Mouse (Mus musculus): ENCODE results near the gene Agxt. TPM values are rescaled to one million over a fixed set of nuclear protein-coding genes. Genes with fewer than 3 reads are reported as not detected.

Agxt gene
- polyA plus RNA-seq, 1 experiment from 2014 or later: 0.50 TPM

DNA sequence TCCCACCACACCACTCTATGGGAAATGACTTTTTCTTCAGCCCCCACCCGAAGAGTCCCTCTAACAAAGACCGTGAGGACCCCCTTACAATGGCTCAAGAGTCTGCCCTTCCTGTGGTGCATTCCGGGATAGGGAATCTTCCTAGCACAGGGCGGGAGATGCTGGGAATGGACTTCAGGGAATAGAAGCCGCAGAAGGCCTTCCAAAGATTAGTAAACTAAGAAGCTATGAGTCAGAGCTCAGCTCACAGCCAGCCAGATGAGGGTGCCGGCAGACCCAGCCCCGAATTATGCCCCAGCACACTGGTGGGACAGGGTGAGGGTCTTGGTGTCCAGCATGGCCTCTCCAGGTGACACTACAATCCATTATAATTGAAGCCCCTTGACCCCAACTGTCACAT lies 47.2 kb downstream of the Agxt start:
- WGBS: 83% methylated on average over 7 of the region's 7 CpGs
- H3K27ac ChIP-seq: no peak overlapping the region
- H3K27me3 ChIP-seq (ENCODE audit: insufficient read depth, poor library complexity, severe bottlenecking): peaks cover 85% of the 10 kb centered on the region
- H3K9me3 ChIP-seq: no peaks in the 10 kb centered on the region
- H3K4me3 ChIP-seq: no peak overlapping the region
- no peaks in the 10 kb centered on the region for H3K36me3 ChIP-seq
- H3K4me1 ChIP-seq: peaks cover 19% of the 10 kb centered on the region
- DNase-seq (ENCODE audit: low spot score): no peak

GRCm38 (mm10) chr1:93184071-93184828 lies 49.2 kb downstream of the Agxt start:
- no peak for DNase-seq (ENCODE audit: low spot score)
- H3K36me3 ChIP-seq: no peaks in the 10 kb centered on the region
- no peak overlapping the region for H3K4me3 ChIP-seq
- peaks cover 13% of the 10 kb centered on the region for H3K4me1 ChIP-seq
- H3K27ac ChIP-seq: no peak overlapping the region
- no peaks in the 10 kb centered on the region for H3K9me3 ChIP-seq
- 77% methylated on average over 14 of the region's 14 CpGs for WGBS
- H3K27me3 ChIP-seq (ENCODE audit: insufficient read depth, poor library complexity, severe bottlenecking): peaks cover 86% of the 10 kb centered on the region

GRCm38 (mm10) chr1:93190726-93191305 lies 55.8 kb downstream of the Agxt start:
- Histone ChIP-seq H3K27ac (no peak overlapping the region), H3K36me3 (no peaks in the 10 kb centered on the region), H3K4me1 (peaks cover 8% of the 10 kb centered on the region), H3K9me3 (0 out of 2 replicates have a peak, but pooled peaks cover 5% of the 10 kb centered on the region), H3K27me3 (ENCODE audit: insufficient read depth, poor library complexity, severe bottlenecking) (peaks cover 80% of the 10 kb centered on the region), H3K4me3 (no peak overlapping the region)
- WGBS: 9% methylated on average over 14 of the region's 17 CpGs
- DNase-seq (ENCODE audit: low spot score): no peak

- no peak for DNase-seq (ENCODE audit: low spot score)
- peaks cover 45% of the 10 kb centered on the region for H3K27me3 ChIP-seq (ENCODE audit: insufficient read depth, poor library complexity, severe bottlenecking)
- H3K27ac ChIP-seq: no peak overlapping the region
- peaks cover 8% of the 10 kb centered on the region for H3K4me1 ChIP-seq
- no peaks in the 10 kb centered on the region for H3K36me3 ChIP-seq
- WGBS: 71% methylated on average over 3 of the region's 3 CpGs
- H3K4me3 ChIP-seq: no peak overlapping the region
- H3K9me3 ChIP-seq: peaks cover 5% of the 10 kb centered on the region; the same call in 1 of the 2 replicates
These were observed 59.9 kb downstream of the Agxt start for GRCm38 (mm10) chr1:93194961-93195360.

Other genes starting within 250 kb of the Agxt start
- gene Ankmy1, start 232.3 kb upstream of the Agxt start, polyA plus RNA-seq (2016; fragmentation: Nextera tagmentation; extraction: Ambion mirVana): 0.06 and 0.18 TPM in 2 replicates
- gene Dusp28, start 228.3 kb upstream of the Agxt start, polyA plus RNA-seq (2016; fragmentation: Nextera tagmentation; extraction: Ambion mirVana): 7.6 and 8.6 TPM in 2 replicates
- 25.9 and 30.4 TPM in 2 replicates for gene Rnpepl1, start 224.5 kb upstream of the Agxt start, polyA plus RNA-seq (2016; fragmentation: Nextera tagmentation; extraction: Ambion mirVana)
- gene Capn10, start 200.9 kb upstream of the Agxt start, polyA plus RNA-seq (2016; fragmentation: Nextera tagmentation; extraction: Ambion mirVana): 19.4 and 25.4 TPM in 2 replicates
- gene Gpr35, start 184.4 kb upstream of the Agxt start, polyA plus RNA-seq (2016; fragmentation: Nextera tagmentation; extraction: Ambion mirVana): 0.20 and 0.28 TPM in 2 replicates
- gene Aqp12, start 128.9 kb upstream of the Agxt start, polyA plus RNA-seq (2016; fragmentation: Nextera tagmentation; extraction: Ambion mirVana): not detected in 2 replicates
- gene Kif1a, start 33.3 kb upstream of the Agxt start, polyA plus RNA-seq (2016; fragmentation: Nextera tagmentation; extraction: Ambion mirVana): 5.1 and 5.4 TPM in 2 replicates
- 0.06 and 0.30 TPM in 2 replicates for gene 2310007B03Rik, start 25.7 kb downstream of the Agxt start, polyA plus RNA-seq (2016; fragmentation: Nextera tagmentation; extraction: Ambion mirVana)
- 0.14 and 0.30 TPM in 2 replicates for gene Crocc2, start 33.5 kb downstream of the Agxt start, polyA plus RNA-seq (2016; fragmentation: Nextera tagmentation; extraction: Ambion mirVana)
- gene Sned1, start 100.6 kb downstream of the Agxt start, polyA plus RNA-seq (2016; fragmentation: Nextera tagmentation; extraction: Ambion mirVana): 3.0 and 5.5 TPM in 2 replicates
- 21.7 and 27.9 TPM in 2 replicates for gene Mterf4, start 170.7 kb downstream of the Agxt start, polyA plus RNA-seq (2016; fragmentation: Nextera tagmentation; extraction: Ambion mirVana)
- 60.5 and 68.1 TPM in 2 replicates for gene Ppp1r7, start 207.6 kb downstream of the Agxt start, polyA plus RNA-seq (2016; fragmentation: Nextera tagmentation; extraction: Ambion mirVana)
- gene Pask, start 208.2 kb downstream of the Agxt start, polyA plus RNA-seq (2016; fragmentation: Nextera tagmentation; extraction: Ambion mirVana): 11.9 and 15.0 TPM in 2 replicates
- 1.1 and 1.3 TPM in 2 replicates for gene Ano7, start 238.7 kb downstream of the Agxt start, polyA plus RNA-seq (2016; fragmentation: Nextera tagmentation; extraction: Ambion mirVana)